Mouse (Mus musculus) liver, postnatal 0 days (tissue): Measurements from ENCODE around the gene Ugt1a9.

ENCODE experiments used
- CTCF ChIP-seq: sonication (generic); IDR thresholded peaks from 2 replicates; pipeline ENCODE4 v1.5.1; 2016; ENCODE audit warnings: antibody characterized with exemption, low read depth
- EP300 ChIP-seq: IDR thresholded peaks from 2 replicates; pipeline ENCODE4 v1.6.1; 2016; ENCODE audit warnings: antibody characterized with exemption, low read depth, mild to moderate bottlenecking

DNA sequence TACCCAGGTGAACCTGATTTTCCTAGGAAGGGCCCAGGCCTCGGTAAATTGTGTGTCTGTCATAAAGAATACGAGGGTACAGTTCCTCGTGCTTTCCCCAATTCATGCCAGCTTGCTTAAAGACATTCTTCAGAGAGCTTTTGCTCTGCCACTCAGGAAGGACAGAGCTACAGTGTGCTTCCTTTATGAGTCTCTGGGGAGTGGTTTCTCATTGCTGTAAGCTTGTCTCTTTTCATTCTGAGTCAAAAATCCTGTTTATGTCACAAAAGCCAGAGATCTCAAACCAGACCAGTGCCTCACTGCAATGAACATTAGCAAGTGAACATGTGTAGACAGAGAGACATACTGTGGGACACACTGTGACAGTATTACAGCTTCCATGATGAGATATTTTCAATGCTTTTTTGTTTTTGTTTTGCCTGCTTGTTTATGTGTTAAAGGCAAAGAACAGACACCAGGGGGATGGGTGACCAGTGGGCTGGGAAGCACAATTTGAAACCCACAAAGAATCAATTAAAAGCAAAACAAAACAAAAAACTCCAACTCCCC is 63.4 kb downstream of the Ugt1a9 start:
- TF ChIP-seq CTCF (no peak), EP300 (no peak)
